Mouse (Mus musculus) lung, postnatal 0 days (tissue): ENCODE results near the gene Abhd17c.

Source experiments
- CTCF ChIP-seq: IDR thresholded peaks from 2 replicates; pipeline ENCODE4 v1.5.1; 2016; ENCODE audit warnings: antibody characterized with exemption, mild to moderate bottlenecking
- EP300 ChIP-seq: IDR thresholded peaks from 2 replicates; pipeline ENCODE4 v1.6.1; 2016; ENCODE audit warnings: antibody characterized with exemption, mild to moderate bottlenecking, control low read depth

- no peak for TF ChIP-seq CTCF
- no peak for TF ChIP-seq EP300
Observed at GRCm38 (mm10) chr7:84191476-84191875, 39.8 kb upstream of the Abhd17c start.
